Mouse (Mus musculus) E14TG2a.4 (cell line): ENCODE results near the gene Cldn10.

Experiments
- CTCF ChIP-seq: conservative IDR thresholded peaks from 2 replicates; pipeline ENCODE4 v1.5.1; 2014; ENCODE audit warnings: low read length
- POU5F1 ChIP-seq: IDR thresholded peaks from 2 replicates; pipeline ENCODE4 v1.6.1; 2014; ENCODE audit warnings: low read length, borderline replicate concordance

DNA sequence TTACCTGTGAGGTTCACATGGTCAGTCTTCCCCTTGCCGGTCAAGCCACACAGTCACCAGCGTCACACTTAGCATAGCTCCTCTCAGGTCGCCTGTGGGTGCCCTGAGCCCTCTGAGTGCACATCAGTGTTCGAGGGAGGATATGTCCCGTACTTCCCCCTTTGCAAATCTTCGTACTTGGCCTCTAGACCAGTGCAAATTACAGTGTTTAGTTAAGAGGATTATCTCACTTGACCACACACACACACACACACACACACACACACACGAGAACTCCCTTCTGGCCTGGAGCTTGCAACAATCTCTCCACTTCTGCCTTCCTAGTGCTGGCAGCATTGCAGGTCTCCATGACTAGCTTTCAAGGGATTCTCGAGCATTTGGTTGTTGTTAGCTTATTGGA lies 38.6 kb downstream of the Cldn10 start:
- TF ChIP-seq CTCF (no peak), POU5F1 (no peak)
